Mouse (Mus musculus) heart, postnatal 36 days (tissue): ENCODE measurements around the gene Stk35. TPM values are rescaled to one million over a fixed set of nuclear protein-coding genes. Genes with fewer than 3 reads are reported as not detected.
"Not testable (repeated sequence)": the region's sequence is repeated elsewhere in the genome, so short reads cannot be mapped to it uniquely, and the experiment has no call there.

Experiments
- DNase-seq, 2 experiments: peaks; one replicate each; pipeline ENCODE4 v3.0.0; 2021 to 2022
- intact Hi-C: fragments of 180-260 bp; cut with DNase I; formaldehyde crosslinking; loops from one replicate; pipeline ENCODE4 v1.15.1; 2025
- total RNA-seq, 2 experiments: library from RNA; stranded (reverse); gene quantifications; 2 replicates each; pipeline ENCODE4 v1.2.3; 2021

The Stk35 gene
- total RNA-seq, 2 experiments from 2014 or later: 16.6 to 20.9 TPM

GRCm38 (mm10) chr2:129834221-129834620 is 33.9 kb downstream of the Stk35 start:
- DNase-seq: no peak
- intact Hi-C loops: no loop called here

GRCm38 (mm10) chr2:129834881-129835280 is 34.6 kb downstream of the Stk35 start:
- intact Hi-C loops: no loop called here

GRCm38 (mm10) chr2:129836921-129837320 is 36.6 kb downstream of the Stk35 start:
- DNase-seq: no peak
- intact Hi-C loops: no loop called here

More at GRCm38 (mm10) chr2:129834881-129835280, 34.6 kb downstream of the Stk35 start:
- no peak for DNase-seq

GRCm38 (mm10) chr2:129838321-129838720 is 38.0 kb downstream of the Stk35 start:
- intact Hi-C loops: no loop called here
- DNase-seq: no peak

- DNase-seq: peak; percentile 41 to 44
- intact Hi-C loops: no loop called here
Measured at GRCm38 (mm10) chr2:129845826-129846225, 45.5 kb downstream of the Stk35 start.

- DNase-seq: no peak
- intact Hi-C loops: no loop called here
Measured at GRCm38 (mm10) chr2:129846501-129846900, 46.2 kb downstream of the Stk35 start.

GRCm38 (mm10) chr2:129849078-129849477 is 48.8 kb downstream of the Stk35 start:
- intact Hi-C loops: loop anchor here (1.0 kb wide), 1 partner anchor 174 kb away; no protein-coding TSS in a partner anchor
- not testable (repeated sequence) for DNase-seq

GRCm38 (mm10) chr2:129851512-129851911 is 51.2 kb downstream of the Stk35 start:
- DNase-seq: no peak
- intact Hi-C loops: no loop called here

GRCm38 (mm10) chr2:129863256-129863655 is 62.9 kb downstream of the Stk35 start:
- no peak for DNase-seq
- intact Hi-C loops: no loop called here

- DNase-seq: no peak
Measured at GRCm38 (mm10) chr2:129864958-129865357, 64.6 kb downstream of the Stk35 start.

GRCm38 (mm10) chr2:129869151-129869550 is 68.8 kb downstream of the Stk35 start:
- intact Hi-C loops: no loop called here
- no peak for DNase-seq

More at GRCm38 (mm10) chr2:129864958-129865357, 64.6 kb downstream of the Stk35 start:
- intact Hi-C loops: no loop called here

- DNase-seq: no peak
- intact Hi-C loops: no loop called here
Measured at GRCm38 (mm10) chr2:129871246-129871645, 70.9 kb downstream of the Stk35 start.

GRCm38 (mm10) chr2:129872071-129872470 is 71.8 kb downstream of the Stk35 start:
- intact Hi-C loops: loop anchor here (2.0 kb wide), 1 partner anchor 71 kb away; the partner anchor contains the start of gene Stk35
- no peak for DNase-seq

GRCm38 (mm10) chr2:129873489-129873888 is 73.2 kb downstream of the Stk35 start:
- DNase-seq: peak; percentile 81 to 85
- intact Hi-C loops: loop anchor here (1.0 to 2.0 kb wide), 4 partner anchors 73 to 371 kb away; partner anchors contain the start of gene Stk35

- no peak for DNase-seq
- intact Hi-C loops: no loop called here
Measured at GRCm38 (mm10) chr2:129874084-129874483, 73.8 kb downstream of the Stk35 start.

- intact Hi-C loops: no loop called here
- DNase-seq: no peak
Measured at GRCm38 (mm10) chr2:129874509-129875095, 74.3 kb downstream of the Stk35 start.

- no peak for DNase-seq
- intact Hi-C loops: no loop called here
Measured at GRCm38 (mm10) chr2:129876935-129877334, 76.6 kb downstream of the Stk35 start.

GRCm38 (mm10) chr2:129879817-129880216 is 79.5 kb downstream of the Stk35 start:
- DNase-seq: peak; percentile 41 to 49
- intact Hi-C loops: loop anchor here (1.0 to 2.0 kb wide), 3 partner anchors 25 to 367 kb away; no protein-coding TSS in a partner anchor

- DNase-seq: no peak
- intact Hi-C loops: loop anchor here (1.0 to 2.0 kb wide), 3 partner anchors 25 to 367 kb away; no protein-coding TSS in a partner anchor
Measured at GRCm38 (mm10) chr2:129880226-129880625, 79.9 kb downstream of the Stk35 start.

GRCm38 (mm10) chr2:129881886-129882285 is 81.6 kb downstream of the Stk35 start:
- intact Hi-C loops: loop anchor here (2.0 kb wide), 3 partner anchors 23 to 365 kb away; no protein-coding TSS in a partner anchor
- DNase-seq: no peak
